Mouse (Mus musculus): ENCODE data around the gene Pkdcc. TPM values are rescaled to one million over a fixed set of nuclear protein-coding genes. Genes with fewer than 3 reads are reported as not detected.

Gene Pkdcc
- polyA plus RNA-seq, 1 experiment = not detected

- no peak for TF ChIP-seq GATA1 (IDR thresholded peaks at IDR 0.05; ENCODE audit: low read length)
Observed at GRCm38 (mm10) chr17:83253051-83253649, 38.1 kb downstream of the Pkdcc start.

GRCm38 (mm10) chr17:83267202-83268128 is 52.4 kb downstream of the Pkdcc start:
- no peak for TF ChIP-seq GATA1 (IDR thresholded peaks at IDR 0.05; ENCODE audit: low read length)

- no peak for TF ChIP-seq GATA1 (IDR thresholded peaks at IDR 0.05; ENCODE audit: low read length)
Observed at GRCm38 (mm10) chr17:83271509-83271908, 56.4 kb downstream of the Pkdcc start.

- TF ChIP-seq GATA1 (IDR thresholded peaks at IDR 0.05; ENCODE audit: low read length) = no peak
Observed at GRCm38 (mm10) chr17:83272641-83273040, 57.5 kb downstream of the Pkdcc start.

GRCm38 (mm10) chr17:83273636-83274035 is 58.5 kb downstream of the Pkdcc start:
- TF ChIP-seq GATA1 (IDR thresholded peaks at IDR 0.05; ENCODE audit: low read length) = no peak

- no peak for TF ChIP-seq GATA1 (IDR thresholded peaks at IDR 0.05; ENCODE audit: low read length)
Observed at GRCm38 (mm10) chr17:83274101-83274500, 59.0 kb downstream of the Pkdcc start.

Other genes starting within 250 kb of the Pkdcc start
- gene Eml4, start 135.6 kb downstream of the Pkdcc start, polyA plus RNA-seq (2012) = 3.1 and 4.3 TPM in 2 replicates

All from G1E-ER4 (cell line).